Mouse (Mus musculus) cerebellum, postnatal 10 days (tissue): Measurements from ENCODE around the gene Slc35a2.
"Not testable (repeated sequence)": the region's sequence is repeated elsewhere in the genome, so short reads cannot be mapped to it uniquely, and the experiment has no call there.

Experiments
- DNase-seq, 2 experiments: peaks; one replicate each; pipeline ENCODE4 v3.0.0; 2021; ENCODE audit warnings: mixed read lengths in 2 of 2

Slc35a2 gene

DNA sequence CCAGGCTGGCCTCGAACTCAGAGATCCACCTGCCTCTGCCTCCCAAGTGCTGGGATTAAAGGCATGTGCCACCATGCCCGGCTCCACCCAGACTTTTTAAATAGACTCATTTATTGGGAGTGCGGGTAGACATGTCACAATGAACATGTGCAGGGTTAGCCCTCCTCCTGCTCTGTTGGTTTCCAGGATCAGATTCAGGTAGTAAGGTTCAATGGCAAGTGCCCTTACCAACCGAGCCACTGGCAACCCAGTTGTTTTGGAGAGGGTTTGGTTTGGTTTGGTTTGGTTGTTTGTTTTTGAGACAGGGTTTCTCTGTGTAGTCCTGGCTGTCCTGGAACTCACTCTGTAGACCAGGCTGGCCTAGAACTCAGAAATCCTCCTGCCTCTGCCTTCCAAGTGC is 25.4 kb downstream of the Slc35a2 start, which contains the start of gene Gm10490:
Gene Gm10490, plus strand, starts transcription at position 301 of the 400 bp plus-strand sequence.
- not testable (repeated sequence) for DNase-seq

DNA sequence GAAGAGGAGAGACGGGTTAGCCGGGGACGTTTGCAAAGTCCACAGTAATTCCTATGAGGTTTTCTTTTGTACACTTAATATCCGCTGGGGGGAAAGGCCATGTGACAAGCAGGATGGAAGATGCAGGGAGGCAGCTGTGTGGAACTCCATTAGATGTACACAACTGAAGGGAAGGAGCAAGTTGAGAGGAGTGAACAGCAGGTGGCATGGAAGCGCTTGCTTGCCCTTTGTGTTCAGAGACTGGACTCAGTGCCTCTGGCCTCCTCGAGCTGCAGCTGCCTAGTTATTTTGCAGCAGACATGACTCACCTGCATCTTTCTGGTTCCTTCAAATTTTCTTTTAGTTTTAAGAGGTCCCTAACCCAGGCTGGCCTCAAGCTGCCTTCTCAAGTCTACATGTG is 26.6 kb downstream of the Slc35a2 start:
- no peak for DNase-seq

DNA sequence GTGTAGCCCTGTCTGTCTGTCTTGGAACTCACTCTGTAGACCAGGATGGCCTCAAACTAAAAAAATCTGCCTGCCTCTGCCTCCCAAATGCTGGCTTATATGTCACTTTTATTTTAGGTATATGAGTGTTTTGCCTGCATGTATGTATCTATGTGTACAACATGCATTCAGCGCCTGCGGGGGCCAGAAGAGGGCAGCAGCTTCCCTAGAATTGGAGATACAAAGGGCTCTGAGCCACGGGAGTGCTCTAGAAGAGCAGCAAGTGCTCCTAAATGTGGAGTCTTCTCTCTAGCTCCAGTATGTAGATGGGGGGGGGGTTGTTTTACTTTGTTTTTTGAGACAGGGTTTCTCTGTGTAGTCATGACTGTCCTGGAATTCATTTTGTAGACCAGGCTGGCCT is 31.8 kb downstream of the Slc35a2 start:
- DNase-seq: peak; percentile 33 to 65

DNA sequence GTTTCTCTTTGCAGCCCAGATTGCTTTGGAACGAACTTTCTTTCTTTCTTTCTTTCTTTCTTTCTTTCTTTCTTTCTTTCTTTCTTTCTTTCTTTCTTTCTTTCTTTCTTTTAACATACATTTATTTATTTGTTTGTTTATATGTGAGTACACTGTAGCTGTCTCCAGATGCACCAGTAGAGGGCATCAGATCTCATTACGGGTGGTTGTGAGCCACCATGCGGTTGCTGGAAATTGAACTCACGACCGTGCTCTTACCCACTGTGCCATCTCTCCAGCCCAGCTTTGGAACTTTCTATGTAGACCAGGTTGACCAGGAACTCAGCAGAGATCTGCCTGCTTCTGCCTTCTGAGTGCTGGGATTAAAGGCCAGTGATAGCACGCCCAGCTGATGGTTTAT is 34.1 kb downstream of the Slc35a2 start:
- DNase-seq: not testable (repeated sequence)

DNA sequence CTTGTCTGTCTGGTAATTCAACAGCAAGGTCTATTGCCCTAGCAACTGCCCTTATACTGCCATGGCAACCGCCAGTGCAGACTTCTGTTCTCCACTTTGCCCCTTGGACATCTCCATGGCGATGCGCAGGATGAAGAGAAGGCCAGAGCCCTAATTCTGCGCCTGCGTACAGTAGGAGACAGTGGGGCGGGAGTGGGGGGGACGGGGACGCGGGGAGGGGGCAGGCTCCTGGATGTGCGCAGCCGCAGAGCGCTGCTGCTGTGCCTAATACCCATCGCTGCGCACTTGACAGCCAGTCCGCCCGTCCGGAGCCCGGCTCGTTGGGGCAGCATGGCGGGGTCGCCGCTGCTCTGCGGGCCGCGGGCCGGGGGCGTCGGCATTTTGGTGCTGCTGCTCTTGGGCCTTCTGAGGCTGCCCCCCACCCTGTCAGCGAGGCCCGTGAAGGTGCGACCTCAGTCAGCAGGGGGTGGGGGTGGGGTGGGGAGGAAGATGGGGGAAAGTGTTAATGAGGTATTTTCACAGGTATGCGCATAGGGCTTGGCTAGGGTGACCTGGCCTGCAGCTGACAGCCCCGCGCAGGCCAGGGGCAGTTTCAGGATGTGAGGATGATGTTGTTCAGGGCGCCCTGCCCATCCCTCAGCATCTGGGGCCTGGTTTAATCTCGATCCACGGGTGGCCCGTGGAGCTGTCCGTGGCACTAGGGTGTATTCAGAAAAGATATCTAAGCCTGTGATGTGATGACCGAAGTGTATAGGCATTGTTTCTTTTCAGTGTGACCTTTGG is 36.0 kb downstream of the Slc35a2 start, which contains the start of gene Pcsk1n:
Gene Pcsk1n, plus strand, starts transcription at position 222 of the 783 bp plus-strand sequence.
- peak; percentile 76 to 82 for DNase-seq

DNA sequence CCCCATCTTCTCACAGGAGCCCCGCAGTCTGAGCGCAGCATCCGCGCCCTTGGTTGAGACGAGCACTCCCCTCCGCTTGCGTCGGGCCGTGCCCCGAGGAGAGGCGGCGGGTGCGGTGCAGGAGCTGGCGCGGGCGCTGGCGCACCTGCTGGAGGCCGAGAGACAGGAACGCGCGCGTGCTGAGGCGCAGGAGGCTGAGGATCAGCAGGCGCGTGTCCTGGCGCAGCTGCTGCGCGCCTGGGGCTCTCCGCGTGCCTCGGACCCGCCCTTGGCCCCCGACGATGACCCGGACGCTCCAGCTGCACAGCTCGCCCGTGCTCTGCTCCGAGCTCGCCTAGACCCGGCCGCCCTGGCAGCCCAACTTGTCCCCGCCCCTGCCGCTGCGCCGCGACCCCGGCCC is 38.2 kb downstream of the Slc35a2 start:
- peak; percentile 26 to 40 for DNase-seq

DNA sequence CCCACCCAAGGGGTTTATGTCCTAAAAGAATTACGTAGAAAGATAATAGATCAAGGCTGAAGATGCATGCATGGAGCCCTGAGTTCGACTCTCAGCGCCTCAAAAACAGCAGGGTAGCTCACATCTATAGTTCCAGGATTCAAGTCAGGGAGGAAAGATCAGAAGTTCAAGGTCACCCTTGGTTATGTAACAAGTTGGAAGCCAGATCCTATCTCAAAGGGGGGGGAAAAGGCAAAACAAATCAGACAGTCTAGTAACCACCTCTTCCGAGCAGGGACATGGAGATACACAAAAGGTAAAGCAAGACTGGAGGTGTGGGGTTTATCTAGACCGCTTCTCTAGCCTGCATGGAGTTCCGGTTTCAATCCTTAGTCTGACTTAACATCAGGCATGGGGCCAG is 42.4 kb downstream of the Slc35a2 start:
- DNase-seq: no peak

DNA sequence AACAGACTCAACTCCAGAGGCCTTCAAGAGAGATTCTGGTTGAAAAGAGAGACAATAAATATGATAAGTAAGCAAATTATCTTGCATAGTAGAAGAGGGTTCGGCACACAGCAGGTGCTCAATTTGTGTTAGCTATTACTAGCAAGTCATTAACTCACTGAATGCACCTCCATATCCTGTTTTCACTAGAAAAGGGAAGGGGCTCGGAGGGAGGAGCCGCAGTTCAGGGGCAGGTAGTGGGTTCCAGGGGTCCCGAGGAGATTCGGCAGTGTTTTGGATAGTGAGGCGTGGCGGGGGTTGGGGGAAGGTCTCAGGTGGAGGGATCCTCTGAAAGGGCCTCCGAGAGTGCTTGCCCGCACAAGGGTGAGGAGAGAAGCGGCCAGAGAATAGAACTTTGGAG is 43.3 kb downstream of the Slc35a2 start:
- DNase-seq: no peak

DNA sequence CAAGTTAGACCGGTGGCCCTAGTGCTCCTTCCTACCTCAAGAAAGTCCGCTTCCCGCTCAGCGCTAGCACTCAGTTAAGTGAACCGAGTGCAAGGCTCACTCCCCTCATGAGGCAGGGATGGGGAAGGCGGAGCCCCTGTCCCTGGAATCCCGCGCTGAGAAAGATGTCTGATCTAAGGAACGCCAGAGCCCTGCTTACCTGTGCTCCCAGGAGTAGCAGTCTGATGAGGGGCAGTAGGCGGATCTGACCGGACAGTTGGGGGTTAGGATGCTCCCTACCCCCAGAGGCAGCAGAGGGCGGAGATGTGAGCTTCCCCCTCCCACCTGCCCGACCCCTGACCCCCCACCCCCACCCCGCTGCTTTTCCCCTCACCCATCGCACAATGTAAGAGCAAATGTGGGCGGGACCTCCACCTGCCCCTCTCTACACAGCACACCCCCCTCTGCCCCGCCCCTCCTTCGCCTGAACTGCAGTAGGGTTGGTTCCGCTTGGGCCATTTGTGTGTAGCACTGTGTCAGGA is 44.5 kb downstream of the Slc35a2 start, which contains the start of gene Eras:
Gene Eras, minus strand, starts transcription at position 338 of the 521 bp plus-strand sequence.
- DNase-seq: no peak

DNA sequence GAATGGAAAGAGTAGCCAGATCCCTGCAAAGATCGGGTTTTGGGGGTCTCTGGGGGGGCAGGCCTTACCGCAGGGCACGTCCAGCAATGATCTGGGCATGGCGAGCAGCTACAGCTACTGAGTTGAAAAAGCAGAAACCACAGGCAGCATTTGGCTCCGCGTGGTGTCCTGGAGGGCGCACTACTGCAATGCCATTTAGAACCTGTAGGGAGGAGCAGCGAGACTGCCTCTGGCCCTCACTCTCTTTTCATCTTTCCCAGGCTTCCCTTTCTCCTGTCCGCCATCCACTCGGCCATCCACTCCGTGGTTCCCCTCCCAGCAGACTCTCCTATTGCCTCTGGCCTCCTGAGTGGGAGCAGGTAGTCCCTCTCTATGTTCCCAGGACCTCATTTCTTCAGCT is 53.0 kb downstream of the Slc35a2 start:
- DNase-seq: peak in 1 of 2 experiments; percentile 16

DNA sequence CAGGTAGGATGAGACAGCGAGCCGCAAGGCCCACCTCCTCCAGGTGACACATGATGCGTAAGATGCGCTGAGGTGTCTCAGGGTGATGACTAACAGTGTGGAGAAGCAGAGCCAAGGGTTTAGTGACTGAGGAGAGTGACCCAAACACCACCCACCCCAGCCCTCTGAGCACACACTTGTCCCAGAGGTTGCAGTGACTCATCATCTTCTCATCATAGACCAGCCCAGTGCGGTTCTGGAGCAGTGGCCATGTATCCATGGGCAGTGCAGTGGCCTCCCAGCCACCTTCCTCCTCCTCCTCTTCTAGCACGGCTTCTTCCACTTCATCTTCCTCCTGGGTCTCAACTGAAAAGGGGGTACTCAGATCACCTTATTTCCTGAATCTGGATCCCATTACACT is 53.8 kb downstream of the Slc35a2 start:
- no peak for DNase-seq
